Mouse (Mus musculus) brain, embryonic 14.5 days (tissue): ENCODE measurements around the gene Nr1i3. TPM values are rescaled to one million over a fixed set of nuclear protein-coding genes. Genes with fewer than 3 reads are reported as not detected.

Experiments used
- DNase-seq: peaks from one replicate; pipeline ENCODE4 v3.0.0-alpha.2; 2011; ENCODE audit warnings: low read depth
- CTCF ChIP-seq: fragments of 200-500 bp; IDR thresholded peaks from 2 replicates; pipeline ENCODE4 v1.5.1; 2012; ENCODE audit warnings: inconsistent platforms, mild to moderate bottlenecking, moderate library complexity, borderline replicate concordance; ENCODE audit not compliant: insufficient read depth, insufficient read length; ENCODE audit errors: extremely low read depth
- POLR2A ChIP-seq: fragments of 200-500 bp; IDR thresholded peaks from 2 replicates; pipeline ENCODE4 v1.6.1; 2012; ENCODE audit warnings: mild to moderate bottlenecking, inconsistent platforms, borderline replicate concordance; ENCODE audit not compliant: poor library complexity, insufficient read depth, insufficient read length, severe bottlenecking; ENCODE audit errors: extremely low read depth
- polyA plus RNA-seq: library from polyadenylated mRNA; depleted of rRNA; stranded (reverse); fragments of >200 nt; gene quantifications from 2 replicates; pipeline ENCODE4 v1.2.3, GENCODE M21; 2012; rRNA removed

The Nr1i3 gene
- 0.03 and 0.09 TPM in 2 replicates for polyA plus RNA-seq

GRCm38 (mm10) chr1:171213801-171214496 is at the start of gene Nr1i3:
Gene Nr1i3 (plus strand): TSS chr1:171213970.
- no peak for TF ChIP-seq CTCF
- no peak for TF ChIP-seq POLR2A
- DNase-seq, result no peak

GRCm38 (mm10) chr1:171164258-171164657 is 49.5 kb upstream of the Nr1i3 start:
- peak; percentile 40; the same call in 1 of the 2 replicates for TF ChIP-seq CTCF
- TF ChIP-seq POLR2A, result no peak
- peak; percentile 30 for DNase-seq

- DNase-seq, result no peak
- TF ChIP-seq CTCF, result no peak
- TF ChIP-seq POLR2A, result no peak
Measured at GRCm38 (mm10) chr1:171165629-171166345, 48.0 kb upstream of the Nr1i3 start.

GRCm38 (mm10) chr1:171168906-171169305 is 44.9 kb upstream of the Nr1i3 start:
- DNase-seq, result no peak
- TF ChIP-seq POLR2A, result no peak
- TF ChIP-seq CTCF, result no peak

GRCm38 (mm10) chr1:171169913-171170312 is 43.9 kb upstream of the Nr1i3 start:
- DNase-seq, result no peak
- TF ChIP-seq CTCF (no peak), POLR2A (no peak)

- no peak for DNase-seq
- TF ChIP-seq POLR2A (no peak), CTCF (no peak)
Measured at GRCm38 (mm10) chr1:171171138-171171537, 42.6 kb upstream of the Nr1i3 start.

- TF ChIP-seq CTCF (no peak), POLR2A (no peak)
- no peak for DNase-seq
Measured at GRCm38 (mm10) chr1:171172779-171173178, 41.0 kb upstream of the Nr1i3 start.

GRCm38 (mm10) chr1:171179487-171180171 is 34.1 kb upstream of the Nr1i3 start:
- no peak for DNase-seq
- TF ChIP-seq POLR2A (no peak), CTCF (no peak)

GRCm38 (mm10) chr1:171183025-171183424 is 30.7 kb upstream of the Nr1i3 start:
- TF ChIP-seq POLR2A (no peak), CTCF (no peak)

GRCm38 (mm10) chr1:171183620-171184019 is 30.1 kb upstream of the Nr1i3 start:
- TF ChIP-seq CTCF (no peak), POLR2A (no peak)
- no peak for DNase-seq

More at GRCm38 (mm10) chr1:171183025-171183424, 30.7 kb upstream of the Nr1i3 start:
- no peak for DNase-seq

- DNase-seq, result no peak
- no peak for TF ChIP-seq POLR2A
Measured at GRCm38 (mm10) chr1:171184314-171184713, 29.5 kb upstream of the Nr1i3 start.

GRCm38 (mm10) chr1:171185655-171186054 is 28.1 kb upstream of the Nr1i3 start:
- TF ChIP-seq CTCF, result no peak
- no peak for TF ChIP-seq POLR2A
- DNase-seq, result no peak
